Mouse (Mus musculus) CH12.LX (cell line): ENCODE measurements around the gene Zfp324. TPM values are rescaled to one million over a fixed set of nuclear protein-coding genes. Genes with fewer than 3 reads are reported as not detected.

Experiments used
- DNase-seq: peaks from one replicate; pipeline ENCODE4 v3.0.0-alpha.2; 2013; ENCODE audit errors: extremely low read depth
- H3K27ac ChIP-seq: 2 replicates; pipeline ENCODE4 v1.5.1; 2012; ENCODE audit warnings: low read depth, mild to moderate bottlenecking, control low read depth, moderate library complexity; ENCODE audit not compliant: insufficient read depth
- H3K27me3 ChIP-seq: replicated peaks from 2 replicates; pipeline ENCODE3; 2012; ENCODE audit warnings: inconsistent platforms
- H3K36me3 ChIP-seq, 2 experiments: replicated peaks in 1 of 2; 2 replicates each; pipeline versions ENCODE3 to v1.6.1; 2012; ENCODE audit warnings: inconsistent platforms in 1 of 2, low read length in 1 of 2, mild to moderate bottlenecking in 1 of 2, mixed read lengths in 1 of 2, moderate library complexity in 1 of 2; ENCODE audit not compliant: control insufficient read depth in 1 of 2, insufficient read depth in 1 of 2
- H3K4me1 ChIP-seq, 2 experiments: 2 replicates each; pipeline ENCODE4 v1.6.1; 2012; ENCODE audit warnings: inconsistent platforms in 1 of 2, moderate library complexity in 1 of 2; ENCODE audit not compliant: insufficient read depth in 2 of 2, control insufficient read depth in 1 of 2
- H3K4me2 ChIP-seq: 2 replicates; pipeline ENCODE4 v1.6.1; 2012; ENCODE audit warnings: low read depth, mild to moderate bottlenecking, control low read depth; ENCODE audit not compliant: poor library complexity, insufficient read depth, severe bottlenecking
- H3K4me3 ChIP-seq, 3 experiments: fragments of 150-350 bp in 1 of 3; sonication (generic) in 1 of 3; replicated peaks in 1 of 3; 2 replicates each; pipeline versions ENCODE3 to v1.5.1; 2011 to 2012; ENCODE audit warnings: low read depth in 2 of 3, low read length in 2 of 3, mild to moderate bottlenecking in 2 of 3, moderate library complexity in 2 of 3, control low read depth in 1 of 3, improper control_type of control experiment in 1 of 3, inconsistent platforms in 1 of 3, mixed read lengths in 1 of 3; ENCODE audit not compliant: poor library complexity in 1 of 3
- H3K79me2 ChIP-seq: replicated peaks from 2 replicates; pipeline ENCODE4 v1.6.1; 2012; ENCODE audit warnings: mild to moderate bottlenecking, moderate library complexity; ENCODE audit not compliant: control insufficient read depth, poor library complexity, insufficient read depth, severe bottlenecking; ENCODE audit errors: extremely low read depth
- H3K9ac ChIP-seq: 2 replicates; pipeline ENCODE4 v1.6.1; 2012; ENCODE audit warnings: low read depth, mild to moderate bottlenecking, control low read depth, moderate library complexity; ENCODE audit not compliant: insufficient read depth
- H3K9me3 ChIP-seq: replicated peaks from 2 replicates; pipeline ENCODE3; 2012; ENCODE audit warnings: low read length, inconsistent platforms, mixed read lengths
- BHLHE40 ChIP-seq: IDR thresholded peaks from 2 replicates; pipeline ENCODE4 v1.6.1; 2011; ENCODE audit warnings: mild to moderate bottlenecking, low read depth, low read length, improper control_type of control experiment
- CHD1 ChIP-seq: IDR thresholded peaks from 2 replicates; pipeline ENCODE4 v1.6.1; 2012; ENCODE audit warnings: low read depth, low read length, improper control_type of control experiment, inconsistent platforms
- CHD2 ChIP-seq: IDR thresholded peaks from 2 replicates; pipeline ENCODE4 v1.6.1; 2011; ENCODE audit warnings: low read length, improper control_type of control experiment
- CTCF ChIP-seq, 2 experiments: IDR thresholded peaks in 1 of 2; conservative IDR thresholded peaks in 1 of 2; 2 replicates each; pipeline ENCODE4 v1.5.1; 2011 to 2012; ENCODE audit warnings: low read depth in 2 of 2, low read length in 2 of 2, improper control_type of control experiment in 1 of 2, inconsistent platforms in 1 of 2, mild to moderate bottlenecking in 1 of 2, moderate library complexity in 1 of 2
- E2F4 ChIP-seq: IDR thresholded peaks from 2 replicates; pipeline ENCODE4 v1.6.1; 2011; ENCODE audit warnings: low read depth, low read length, improper control_type of control experiment; ENCODE audit not compliant: insufficient replicate concordance
- ELF1 ChIP-seq: IDR thresholded peaks from 2 replicates; pipeline ENCODE4 v1.6.1; 2014; ENCODE audit warnings: low read depth, mild to moderate bottlenecking, inconsistent platforms, low read length, improper control_type of control experiment
- EP300 ChIP-seq: IDR thresholded peaks from 2 replicates; pipeline ENCODE4 v1.6.1; 2011; ENCODE audit warnings: low read length, improper control_type of control experiment
- ETS1 ChIP-seq: conservative IDR thresholded peaks from 2 replicates; pipeline ENCODE4 v1.6.1; 2012; ENCODE audit warnings: low read depth, mild to moderate bottlenecking, inconsistent platforms, low read length, improper control_type of control experiment, moderate library complexity
- GABPA ChIP-seq: IDR thresholded peaks from 2 replicates; pipeline ENCODE4 v1.6.1; 2012; ENCODE audit warnings: low read depth, low read length, improper control_type of control experiment, inconsistent platforms; ENCODE audit not compliant: insufficient replicate concordance
- HCFC1 ChIP-seq: IDR thresholded peaks from 2 replicates; pipeline ENCODE4 v1.6.1; 2012; ENCODE audit warnings: low read depth, mild to moderate bottlenecking, inconsistent platforms, low read length, improper control_type of control experiment
- IRF4 ChIP-seq: IDR thresholded peaks from 2 replicates; pipeline ENCODE4 v1.6.1; 2014; ENCODE audit warnings: low read depth, mild to moderate bottlenecking, inconsistent platforms, low read length, improper control_type of control experiment
- JUN ChIP-seq: IDR thresholded peaks from 2 replicates; pipeline ENCODE4 v1.6.1; 2011; ENCODE audit warnings: low read depth, mild to moderate bottlenecking, low read length, improper control_type of control experiment, moderate library complexity; ENCODE audit not compliant: insufficient read depth
- JUND ChIP-seq: conservative IDR thresholded peaks from 2 replicates; pipeline ENCODE4 v1.6.1; 2011; ENCODE audit warnings: low read depth, low read length, improper control_type of control experiment
- KAT2A ChIP-seq: IDR thresholded peaks from 2 replicates; pipeline ENCODE4 v1.6.1; 2012; ENCODE audit warnings: low read length, improper control_type of control experiment, inconsistent platforms; ENCODE audit not compliant: insufficient replicate concordance
- MAX ChIP-seq: IDR thresholded peaks from 2 replicates; pipeline ENCODE4 v1.6.1; 2011; ENCODE audit warnings: low read length, improper control_type of control experiment
- MAZ ChIP-seq: IDR thresholded peaks from 2 replicates; pipeline ENCODE4 v1.6.1; 2012; ENCODE audit warnings: low read depth, mild to moderate bottlenecking, inconsistent platforms, low read length, improper control_type of control experiment, moderate library complexity
- MEF2A ChIP-seq: IDR thresholded peaks from 2 replicates; pipeline ENCODE4 v1.6.1; 2014; ENCODE audit warnings: low read depth, mild to moderate bottlenecking, inconsistent platforms, low read length, improper control_type of control experiment, borderline replicate concordance
- MXI1 ChIP-seq: IDR thresholded peaks from 2 replicates; pipeline ENCODE4 v1.6.1; 2011; ENCODE audit warnings: mild to moderate bottlenecking, low read depth, low read length, improper control_type of control experiment
- MYC ChIP-seq: IDR thresholded peaks from 2 replicates; pipeline ENCODE4 v1.6.1; 2011; ENCODE audit warnings: low read depth, mild to moderate bottlenecking, improper control_type of control experiment, low read length
- NRF1 ChIP-seq: IDR thresholded peaks from 2 replicates; pipeline ENCODE4 v1.6.1; 2014; ENCODE audit warnings: low read depth, mild to moderate bottlenecking, inconsistent platforms, low read length, improper control_type of control experiment, moderate library complexity
- PAX5 ChIP-seq: IDR thresholded peaks from 2 replicates; pipeline ENCODE4 v1.6.1; 2012; ENCODE audit warnings: low read length, inconsistent platforms, mixed read lengths
- POLR2A ChIP-seq: IDR thresholded peaks from 2 replicates; pipeline ENCODE4 v1.6.1; 2011; ENCODE audit warnings: low read depth, mild to moderate bottlenecking, improper control_type of control experiment, low read length
- SIN3A ChIP-seq: IDR thresholded peaks from 2 replicates; pipeline ENCODE4 v1.6.1; 2012; ENCODE audit warnings: low read length, improper control_type of control experiment, inconsistent platforms
- SMC3 ChIP-seq: IDR thresholded peaks from 2 replicates; pipeline ENCODE4 v1.6.1; 2011; ENCODE audit warnings: low read depth, low read length, improper control_type of control experiment
- TCF12 ChIP-seq: IDR thresholded peaks from 2 replicates; pipeline ENCODE4 v1.6.1; 2014; ENCODE audit warnings: low read depth, mild to moderate bottlenecking, inconsistent platforms, low read length, improper control_type of control experiment
- USF1 ChIP-seq: IDR thresholded peaks from 2 replicates; pipeline ENCODE4 v1.6.1; 2014; ENCODE audit warnings: low read depth, mild to moderate bottlenecking, inconsistent platforms, low read length, improper control_type of control experiment
- USF2 ChIP-seq: conservative IDR thresholded peaks from 2 replicates; pipeline ENCODE4 v1.6.1; 2011; ENCODE audit warnings: low read depth, low read length, improper control_type of control experiment
- ZKSCAN1 ChIP-seq: IDR thresholded peaks from 2 replicates; pipeline ENCODE4 v1.6.1; 2012; ENCODE audit warnings: low read depth, inconsistent platforms, low read length, improper control_type of control experiment, borderline replicate concordance
- ZMIZ1 ChIP-seq: IDR thresholded peaks from 2 replicates; pipeline ENCODE4 v1.6.1; 2012; ENCODE audit warnings: low read depth, mild to moderate bottlenecking, inconsistent platforms, low read length, improper control_type of control experiment
- dilution Hi-C: fragments of 300-500 bp; cut with MboI; formaldehyde crosslinking; loops from 2 replicates; pipeline ENCODE4 v1.14.3; 2020; ENCODE audit warnings: low sequenced_read_pairs; ENCODE audit not compliant: extremely low pct_unique_long_range_greater_than_20kb, extremely low pct_ligation_motif_present
- in situ Hi-C: fragments of 300-500 bp; cut with MboI; formaldehyde crosslinking; loops from 3 replicates; pipeline ENCODE4 v1.14.3; 2019; ENCODE audit warnings: low sequenced_read_pairs, low pct_ligation_motif_present, low pct_unique_long_range_greater_than_20kb, mixed read lengths
- polyA plus RNA-seq: library from polyadenylated mRNA; unstranded; fragments of >175 nt; gene quantifications from 2 replicates; pipeline ENCODE4 v1.2.1, GENCODE M21; 2012; ENCODE audit warnings: low read depth; ENCODE audit not compliant: insufficient read length
- total RNA-seq, 2 experiments: library from RNA; depleted of rRNA; stranded (reverse); fragments of 300-350 nt in 1 of 2; fragments of >200 nt in 1 of 2; gene quantifications; 2 replicates each; pipeline ENCODE4 v1.2.3; 2012 to 2014

The Zfp324 gene
- total and polyA plus RNA-seq, 3 experiments = 3.8 to 7.3 (median 6.4) TPM

DNA sequence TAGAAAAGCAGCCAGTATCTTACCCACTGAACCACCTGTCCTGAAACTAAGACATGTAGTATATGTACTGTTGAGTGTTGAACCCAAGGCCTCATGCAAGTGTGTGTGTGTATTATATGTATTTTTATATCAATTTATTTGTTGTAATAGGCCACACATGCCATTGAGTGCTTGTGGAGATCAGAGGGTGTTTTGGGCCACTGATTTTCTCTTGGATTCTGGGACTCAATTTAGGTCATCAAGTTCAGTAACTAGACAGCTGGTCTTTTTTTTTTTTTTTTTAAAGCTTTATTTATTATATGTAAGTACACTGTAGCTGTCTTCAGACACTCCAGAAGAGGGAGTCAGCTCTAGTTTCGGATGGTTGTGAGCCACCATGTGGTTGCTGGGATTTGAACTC lies 49.6 kb downstream of the Zfp324 start:
- Histone ChIP-seq H3K4me2 (no peak overlapping the region), H3K27ac (no peak overlapping the region), H3K9me3 (no peaks in the 10 kb centered on the region), H3K4me3 (no peak overlapping the region), H3K36me3 (no peaks in the 10 kb centered on the region), H3K4me1 (peaks cover 3 to 5% of the 10 kb centered on the region in 2 experiments; a peak in 2 of 4 replicates), H3K79me2 (no peaks in the 10 kb centered on the region), H3K9ac (no peak overlapping the region), H3K27me3 (peaks cover 31% of the 10 kb centered on the region)
- TF ChIP-seq GABPA (no peak), CTCF (conservative IDR thresholded peaks at IDR 0.05 in 1 of 2, IDR thresholded peaks at IDR 0.05 in 1 of 2; ENCODE audit: low read depth in 2 of 2, low read length in 2 of 2) (no peak), SMC3 (no peak), SIN3A (no peak), TCF12 (no peak), ETS1 (no peak)
- in situ Hi-C loops = loop anchor here (25.0 kb wide), 1 partner anchor 528 kb away; the partner anchor contains the start of gene Zfp606
- dilution Hi-C loops = no loop called here
- DNase-seq = no peak

DNA sequence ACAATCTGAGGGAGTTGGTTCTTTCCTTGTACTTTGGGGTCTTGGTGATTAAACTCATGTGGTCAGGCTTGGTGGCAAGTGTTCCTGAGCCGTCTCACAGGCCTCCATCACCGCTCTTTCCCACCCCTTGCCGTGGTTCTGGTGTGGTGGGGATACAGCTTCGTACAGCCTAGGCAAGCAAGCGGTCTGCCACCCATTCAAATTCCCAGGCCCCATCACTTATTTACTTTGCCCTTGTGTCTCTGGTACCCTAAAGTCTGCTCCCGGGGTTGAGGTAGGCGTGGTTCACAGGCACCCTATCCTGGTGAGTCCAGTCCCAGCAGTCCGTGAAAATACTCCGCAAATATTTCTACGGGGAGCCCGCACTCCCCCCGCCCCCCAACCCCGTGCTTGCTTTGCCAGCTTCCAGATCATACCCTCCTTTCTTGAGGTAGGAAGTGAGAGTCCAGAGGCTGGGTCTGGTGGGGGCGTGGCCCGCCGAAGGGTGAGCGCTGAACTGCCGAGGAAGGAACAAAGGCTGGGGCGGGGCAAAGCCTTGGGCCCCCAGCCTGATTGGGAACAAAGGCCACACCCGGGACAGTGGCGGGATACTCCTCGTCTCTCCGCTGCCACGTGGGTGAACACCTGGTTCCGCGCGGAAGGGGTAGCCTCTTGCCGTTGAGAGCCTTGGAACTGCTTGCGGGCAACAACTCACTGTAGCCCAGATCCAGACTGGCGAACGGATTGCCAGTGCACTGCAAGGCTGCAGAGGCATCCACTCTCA lies 57.3 kb downstream of the Zfp324 start:
- peaks cover 21 to 28% of the 10 kb centered on the region in 2 experiments for H3K36me3 ChIP-seq
- peak overlapping the region; percentile 84 for H3K4me2 ChIP-seq
- peaks cover 11% of the 10 kb centered on the region for H3K27me3 ChIP-seq
- H3K4me1 ChIP-seq = peaks cover 10 to 35% of the 10 kb centered on the region in 2 experiments; a peak in 3 of 4 replicates
- peak overlapping the region in 2 of 3 experiments; percentile 44 to 92 for H3K4me3 ChIP-seq
- H3K79me2 ChIP-seq = peaks cover 30% of the 10 kb centered on the region
- dilution Hi-C loops = no loop called here
- H3K27ac ChIP-seq = peak overlapping the region; percentile 44
- H3K9ac ChIP-seq = peak overlapping the region; percentile 8; the same call in 1 of the 2 replicates
- in situ Hi-C loops = loop anchor here (25.0 kb wide), 1 partner anchor 536 kb away; the partner anchor contains the start of gene Zfp606
- peak; percentile 91 for DNase-seq
- H3K9me3 ChIP-seq = no peaks in the 10 kb centered on the region
- 0 out of 2 replicates have a peak, but pooled peaks have one; percentile 38 for TF ChIP-seq KAT2A
- TF ChIP-seq MXI1 = peak; percentile 92
- 0 out of 2 replicates have a peak, but pooled peaks have one; percentile 51 for TF ChIP-seq MEF2A
- peak; percentile 65 for TF ChIP-seq IRF4
- TF ChIP-seq MAZ = 0 out of 2 replicates have a peak, but pooled peaks have one; percentile 37
- peak; percentile 42; the same call in 1 of the 2 replicates for TF ChIP-seq SIN3A
- TF ChIP-seq HCFC1 = 0 out of 2 replicates have a peak, but pooled peaks have one; percentile 35
- peak; percentile 38; the same call in 1 of the 2 replicates for TF ChIP-seq ETS1
- TF ChIP-seq MYC = peak; percentile 91
- TF ChIP-seq ZKSCAN1 = no peak
- TF ChIP-seq JUND = no peak
- TF ChIP-seq EP300 = peak; percentile 48; the same call in 1 of the 2 replicates
- no peak for TF ChIP-seq CHD1
- no peak for TF ChIP-seq SMC3
- TF ChIP-seq TCF12 = peak; percentile 61; the same call in 1 of the 2 replicates
- 0 out of 2 replicates have a peak, but pooled peaks have one; percentile 28 for TF ChIP-seq USF2
- TF ChIP-seq ZMIZ1 = peak; percentile 62; the same call in 1 of the 2 replicates
- no peak for TF ChIP-seq PAX5
- no peak for TF ChIP-seq JUN
- peak; percentile 99 for TF ChIP-seq MAX
- TF ChIP-seq POLR2A = peak; percentile 40; the same call in 1 of the 2 replicates
- TF ChIP-seq CHD2 = no peak
- peak; percentile 46 for TF ChIP-seq BHLHE40
- TF ChIP-seq NRF1 = peak; percentile 35; the same call in 1 of the 2 replicates
- TF ChIP-seq USF1 = peak; percentile 33
- 0 out of 2 replicates have a peak, but pooled peaks have one; percentile 69 for TF ChIP-seq E2F4
- TF ChIP-seq ELF1 = peak; percentile 77
